Mouse (Mus musculus) colon, adult 2 months (tissue): ENCODE results near the gene Tmem45a. TPM values are rescaled to one million over a fixed set of nuclear protein-coding genes. Genes with fewer than 3 reads are reported as not detected.

Experiments
- polyA plus RNA-seq: library from polyadenylated mRNA; depleted of rRNA; stranded (reverse); fragments of >200 nt; gene quantifications from 2 replicates; pipeline ENCODE4 v1.2.3, GENCODE M21; 2012; rRNA removed

The Tmem45a gene
- polyA plus RNA-seq, result 0.66 and 0.90 TPM in 2 replicates

GRCm38 (mm10) chr16:56885824-56886615, at the start of gene Tmem45a:
Gene Tmem45a (minus strand): TSS chr16:56886166.

GRCm38 (mm10) chr16:56928023-56928422, 42.1 kb upstream of the Tmem45a start, which contains the start of gene Lnp1:
Gene Lnp1 (minus strand): TSS chr16:56928061.

GRCm38 (mm10) chr16:56795481-56796139, 90.4 kb downstream of the Tmem45a start, which contains the start of gene Adgrg7:
Gene Adgrg7 (minus strand): TSS chr16:56795855.

Other genes starting within 250 kb of the Tmem45a start
- gene Tfg, start 168.7 kb downstream of the Tmem45a start, polyA plus RNA-seq, result 87.7 and 97.3 TPM in 2 replicates
- gene Adgrg7, start 90.3 kb downstream of the Tmem45a start, polyA plus RNA-seq, result 20.4 and 21.9 TPM in 2 replicates
- gene Lnp1, start 41.9 kb upstream of the Tmem45a start, polyA plus RNA-seq, result not detected in 2 replicates
- not detected in 2 replicates for gene Tmem45a2, start 185.2 kb upstream of the Tmem45a start, polyA plus RNA-seq
- gene Tomm70a, start 235.5 kb upstream of the Tmem45a start, polyA plus RNA-seq, result 9.4 and 10.4 TPM in 2 replicates